Mouse (Mus musculus): ENCODE results near the gene Fgfr2. TPM values are rescaled to one million over a fixed set of nuclear protein-coding genes. Genes with fewer than 3 reads are reported as not detected.

Gene Fgfr2
- polyA plus RNA-seq, 1 experiment = 3.0 TPM

- H3K4me1 ChIP-seq (ENCODE audit: control insufficient read depth, insufficient read depth, low read length) = no peaks in the 10 kb centered on the region
- TF ChIP-seq CTCF (IDR thresholded peaks at IDR 0.05; ENCODE audit: control insufficient read depth, insufficient read depth, insufficient replicate concordance, low read depth, low read length) (no peak), POLR2A (IDR thresholded peaks at IDR 0.05; ENCODE audit: control insufficient read depth, low read depth, low read length) (no peak)
- H3K36me3 ChIP-seq (ENCODE audit: control insufficient read depth, insufficient read depth, low read length) = no peaks in the 10 kb centered on the region
- no peaks in the 10 kb centered on the region for H3K27me3 ChIP-seq (ENCODE audit: control insufficient read depth, insufficient read depth, low read length)
- H3K27ac ChIP-seq (ENCODE audit: control insufficient read depth, insufficient read depth, low read depth, low read length) = no peak overlapping the region
- no peak overlapping the region for H3K4me3 ChIP-seq (ENCODE audit: control insufficient read depth, low read depth, low read length)
These were observed 2424.7 kb downstream of the Fgfr2 start for GRCm38 (mm10) chr7:130698480-130698879.

DNA sequence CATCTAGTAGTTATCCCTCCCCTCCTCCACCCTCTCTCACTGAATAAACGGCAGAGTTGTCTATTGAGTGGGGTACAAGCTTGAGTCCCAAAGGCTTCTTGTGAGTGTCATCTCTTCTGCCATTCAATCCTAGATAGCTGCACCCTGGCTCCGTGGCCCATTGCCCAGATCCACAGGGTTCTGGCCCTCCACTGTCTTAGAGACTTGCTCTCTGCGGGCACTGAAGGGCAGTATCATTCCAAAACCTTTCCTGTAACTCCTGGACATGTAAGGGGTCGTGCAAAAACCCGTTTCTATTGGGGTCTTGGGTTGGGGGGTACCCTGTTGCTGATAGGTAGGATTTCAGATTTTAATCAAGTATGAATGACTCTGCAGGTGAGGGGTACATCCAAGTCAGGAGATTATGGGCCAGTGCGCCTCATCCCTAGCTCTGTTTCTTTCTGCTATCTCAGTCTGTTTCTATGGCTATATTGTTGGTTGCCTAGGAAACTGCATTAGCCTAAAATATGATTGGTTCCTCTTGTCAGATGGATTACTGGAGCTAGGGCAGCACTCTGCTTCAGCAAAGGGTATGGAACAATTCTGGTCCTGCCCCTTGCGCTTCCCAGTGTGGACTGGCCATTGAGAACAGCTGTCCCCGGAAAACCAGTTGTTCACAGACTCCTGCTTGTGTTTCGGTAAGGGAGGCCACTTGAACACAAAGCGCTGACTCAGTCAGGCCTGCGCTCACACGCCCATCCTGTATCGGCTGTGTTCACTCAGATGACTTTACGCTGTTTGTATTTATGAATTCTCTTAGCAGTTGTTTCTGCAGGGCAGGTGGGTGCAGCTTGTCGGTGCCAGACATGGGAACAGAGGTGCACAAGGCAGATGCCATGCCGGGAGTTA, 2426.6 kb downstream of the Fgfr2 start:
- H3K27ac ChIP-seq (ENCODE audit: control insufficient read depth, insufficient read depth, low read depth, low read length) = no peak overlapping the region

GRCm38 (mm10) chr7:130695669-130696338, 2427.3 kb downstream of the Fgfr2 start:
- TF ChIP-seq CTCF (IDR thresholded peaks at IDR 0.05; ENCODE audit: control insufficient read depth, insufficient read depth, insufficient replicate concordance, low read depth, low read length) = no peak
- no peak for TF ChIP-seq POLR2A (IDR thresholded peaks at IDR 0.05; ENCODE audit: control insufficient read depth, low read depth, low read length)
- Histone ChIP-seq H3K4me3 (ENCODE audit: control insufficient read depth, low read depth, low read length) (no peak overlapping the region), H3K27me3 (ENCODE audit: control insufficient read depth, insufficient read depth, low read length) (no peaks in the 10 kb centered on the region), H3K36me3 (ENCODE audit: control insufficient read depth, insufficient read depth, low read length) (no peaks in the 10 kb centered on the region), H3K27ac (ENCODE audit: control insufficient read depth, insufficient read depth, low read depth, low read length) (no peak overlapping the region), H3K4me1 (ENCODE audit: control insufficient read depth, insufficient read depth, low read length) (peaks cover 6% of the 10 kb centered on the region)

More for the DNA sequence above, 2426.6 kb downstream of the Fgfr2 start:
- H3K36me3 ChIP-seq (ENCODE audit: control insufficient read depth, insufficient read depth, low read length) = no peaks in the 10 kb centered on the region
- H3K4me3 ChIP-seq (ENCODE audit: control insufficient read depth, low read depth, low read length) = no peak overlapping the region
- no peak for TF ChIP-seq CTCF (IDR thresholded peaks at IDR 0.05; ENCODE audit: control insufficient read depth, insufficient read depth, insufficient replicate concordance, low read depth, low read length)
- TF ChIP-seq POLR2A (IDR thresholded peaks at IDR 0.05; ENCODE audit: control insufficient read depth, low read depth, low read length) = no peak
- H3K27me3 ChIP-seq (ENCODE audit: control insufficient read depth, insufficient read depth, low read length) = no peaks in the 10 kb centered on the region
- H3K4me1 ChIP-seq (ENCODE audit: control insufficient read depth, insufficient read depth, low read length) = peaks cover 6% of the 10 kb centered on the region

GRCm38 (mm10) chr7:130693800-130694193, 2429.4 kb downstream of the Fgfr2 start:
- H3K4me1 ChIP-seq (ENCODE audit: control insufficient read depth, insufficient read depth, low read length) = peaks cover 6% of the 10 kb centered on the region
- no peaks in the 10 kb centered on the region for H3K27me3 ChIP-seq (ENCODE audit: control insufficient read depth, insufficient read depth, low read length)
- H3K4me3 ChIP-seq (ENCODE audit: control insufficient read depth, low read depth, low read length) = no peak overlapping the region
- H3K27ac ChIP-seq (ENCODE audit: control insufficient read depth, insufficient read depth, low read depth, low read length) = no peak overlapping the region
- H3K36me3 ChIP-seq (ENCODE audit: control insufficient read depth, insufficient read depth, low read length) = no peaks in the 10 kb centered on the region
- no peak for TF ChIP-seq CTCF (IDR thresholded peaks at IDR 0.05; ENCODE audit: control insufficient read depth, insufficient read depth, insufficient replicate concordance, low read depth, low read length)
- no peak for TF ChIP-seq POLR2A (IDR thresholded peaks at IDR 0.05; ENCODE audit: control insufficient read depth, low read depth, low read length)

GRCm38 (mm10) chr7:130692943-130693799, 2430.0 kb downstream of the Fgfr2 start:
- Histone ChIP-seq H3K4me3 (ENCODE audit: control insufficient read depth, low read depth, low read length) (peak overlapping the region; percentile 72), H3K4me1 (ENCODE audit: control insufficient read depth, insufficient read depth, low read length) (peaks cover 6% of the 10 kb centered on the region), H3K27ac (ENCODE audit: control insufficient read depth, insufficient read depth, low read depth, low read length) (0 out of 2 replicates have a peak overlapping the region, but pooled peaks have one; percentile 25), H3K36me3 (ENCODE audit: control insufficient read depth, insufficient read depth, low read length) (no peaks in the 10 kb centered on the region), H3K27me3 (ENCODE audit: control insufficient read depth, insufficient read depth, low read length) (no peaks in the 10 kb centered on the region)
- no peak for TF ChIP-seq CTCF (IDR thresholded peaks at IDR 0.05; ENCODE audit: control insufficient read depth, insufficient read depth, insufficient replicate concordance, low read depth, low read length)
- no peak for TF ChIP-seq POLR2A (IDR thresholded peaks at IDR 0.05; ENCODE audit: control insufficient read depth, low read depth, low read length)

DNA sequence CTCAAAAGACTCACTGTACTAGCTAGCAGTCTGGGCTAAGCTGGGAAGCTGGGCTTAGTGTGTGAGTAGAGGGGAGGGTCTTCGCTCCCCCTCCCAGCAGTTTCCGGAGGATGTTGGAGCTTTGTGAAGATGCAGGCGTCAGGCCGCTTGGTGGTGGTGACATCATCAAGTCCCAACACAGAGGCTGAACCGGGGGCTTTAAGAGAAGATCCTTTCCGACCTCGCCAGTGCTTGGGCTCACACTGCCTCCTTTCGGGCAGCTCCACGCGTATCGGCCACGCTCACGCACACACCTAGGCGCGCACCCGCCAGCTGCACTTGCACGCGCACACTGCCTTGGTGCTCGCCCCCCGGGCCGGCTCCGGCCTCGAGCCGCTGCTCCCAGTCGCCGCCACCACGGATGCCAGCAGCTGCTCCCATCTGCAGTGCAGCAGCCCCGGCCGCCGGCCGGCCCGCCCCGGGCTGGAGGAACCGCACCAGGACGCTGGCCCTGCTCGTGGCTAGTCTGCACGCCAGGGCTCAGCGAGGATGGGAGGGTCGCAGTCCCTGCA, 2430.7 kb downstream of the Fgfr2 start:
- 0 out of 2 replicates have a peak overlapping the region, but pooled peaks have one; percentile 25 for H3K27ac ChIP-seq (ENCODE audit: control insufficient read depth, insufficient read depth, low read depth, low read length)
- peak overlapping the region; percentile 72 for H3K4me3 ChIP-seq (ENCODE audit: control insufficient read depth, low read depth, low read length)
- no peaks in the 10 kb centered on the region for H3K27me3 ChIP-seq (ENCODE audit: control insufficient read depth, insufficient read depth, low read length)
- H3K4me1 ChIP-seq (ENCODE audit: control insufficient read depth, insufficient read depth, low read length) = peaks cover 6% of the 10 kb centered on the region
- H3K36me3 ChIP-seq (ENCODE audit: control insufficient read depth, insufficient read depth, low read length) = no peaks in the 10 kb centered on the region
- 0 out of 2 replicates have a peak, but pooled peaks have one; percentile 8 for TF ChIP-seq POLR2A (IDR thresholded peaks at IDR 0.05; ENCODE audit: control insufficient read depth, low read depth, low read length)
- TF ChIP-seq CTCF (IDR thresholded peaks at IDR 0.05; ENCODE audit: control insufficient read depth, insufficient read depth, insufficient replicate concordance, low read depth, low read length) = no peak
